Mouse (Mus musculus): Measurements from ENCODE around the gene Nmt1.

- no peak for TF ChIP-seq CTCF (conservative IDR thresholded peaks at IDR 0.05; ENCODE audit: low read length)
- TF ChIP-seq NANOG (IDR thresholded peaks at IDR 0.05; ENCODE audit: borderline replicate concordance, low read length), result no peak
Observed at GRCm38 (mm10) chr11:102981151-102981890, 46.7 kb upstream of the Nmt1 start.

All from E14TG2a.4 (cell line).